Mouse (Mus musculus) heart, postnatal 25 days (tissue): ENCODE measurements around the gene Caly. TPM values are rescaled to one million over a fixed set of nuclear protein-coding genes. Genes with fewer than 3 reads are reported as not detected.

Source experiments
- DNase-seq: peaks from one replicate; pipeline ENCODE4 v3.0.0; 2022; ENCODE audit warnings: low spot score
- intact Hi-C: fragments of 180-260 bp; cut with DNase I; formaldehyde crosslinking; loops from one replicate; pipeline ENCODE4 v1.15.1; 2025
- total RNA-seq, 2 experiments: library from RNA; stranded (reverse); gene quantifications; 2 replicates each; pipeline ENCODE4 v1.2.3; 2021

Caly gene
- total RNA-seq, 2 experiments from 2014 or later, result not detected

DNA sequence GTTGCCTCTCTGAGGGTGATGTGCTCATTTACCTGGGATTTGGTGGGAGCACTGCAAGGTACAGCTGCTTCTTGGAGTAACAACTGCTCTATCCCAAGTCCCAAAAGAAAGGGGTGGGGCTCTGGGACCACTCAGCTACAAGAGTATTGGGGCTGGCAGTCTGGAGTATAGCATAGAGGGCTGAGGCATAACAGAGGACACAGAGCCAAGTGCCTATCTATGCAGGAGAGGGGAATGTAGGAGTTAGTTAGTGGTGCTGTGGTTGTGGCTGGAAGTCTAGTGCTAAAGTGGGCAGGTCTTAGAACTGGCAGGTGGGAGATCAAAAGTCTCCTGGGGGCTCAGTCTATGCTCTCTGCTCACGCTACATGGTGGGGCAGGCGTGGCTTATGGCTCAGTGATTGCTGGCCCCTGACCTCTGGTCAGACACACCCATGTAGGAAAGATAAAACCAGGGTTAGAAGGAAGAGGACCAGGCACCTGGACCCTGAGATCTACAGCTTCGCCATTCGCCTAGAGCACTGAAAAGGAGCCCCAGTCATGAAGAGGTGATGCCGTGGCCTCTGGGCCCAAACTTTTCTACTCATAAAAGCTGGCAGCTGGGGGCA is 10.7 kb upstream of the Caly start, which contains the start of gene Prap1:
TSS of gene Prap1 (plus strand) at position 472 of the 605 bp plus-strand sequence.
- no peak for DNase-seq
- intact Hi-C loops, result no loop called here

DNA sequence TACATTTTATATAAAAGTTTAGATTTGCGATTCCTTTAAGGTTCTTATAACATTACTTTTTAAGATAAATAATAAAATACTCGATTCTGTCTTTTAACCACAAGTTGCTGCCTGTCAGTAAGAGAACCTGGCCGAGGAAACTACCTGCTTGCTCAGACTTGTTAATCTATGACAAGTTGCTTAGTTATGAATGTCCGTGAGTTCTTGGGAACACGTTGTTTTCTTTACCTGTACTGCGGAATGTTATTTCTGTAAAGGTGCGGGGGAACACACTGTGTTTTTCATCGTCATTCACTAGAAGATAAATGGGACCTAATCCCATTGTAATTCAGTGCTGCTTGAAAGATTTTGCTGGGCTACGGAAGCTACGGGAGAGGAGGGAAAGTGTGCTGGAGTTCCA is 8.3 kb upstream of the Caly start:
- intact Hi-C loops, result no loop called here
- DNase-seq, result no peak

DNA sequence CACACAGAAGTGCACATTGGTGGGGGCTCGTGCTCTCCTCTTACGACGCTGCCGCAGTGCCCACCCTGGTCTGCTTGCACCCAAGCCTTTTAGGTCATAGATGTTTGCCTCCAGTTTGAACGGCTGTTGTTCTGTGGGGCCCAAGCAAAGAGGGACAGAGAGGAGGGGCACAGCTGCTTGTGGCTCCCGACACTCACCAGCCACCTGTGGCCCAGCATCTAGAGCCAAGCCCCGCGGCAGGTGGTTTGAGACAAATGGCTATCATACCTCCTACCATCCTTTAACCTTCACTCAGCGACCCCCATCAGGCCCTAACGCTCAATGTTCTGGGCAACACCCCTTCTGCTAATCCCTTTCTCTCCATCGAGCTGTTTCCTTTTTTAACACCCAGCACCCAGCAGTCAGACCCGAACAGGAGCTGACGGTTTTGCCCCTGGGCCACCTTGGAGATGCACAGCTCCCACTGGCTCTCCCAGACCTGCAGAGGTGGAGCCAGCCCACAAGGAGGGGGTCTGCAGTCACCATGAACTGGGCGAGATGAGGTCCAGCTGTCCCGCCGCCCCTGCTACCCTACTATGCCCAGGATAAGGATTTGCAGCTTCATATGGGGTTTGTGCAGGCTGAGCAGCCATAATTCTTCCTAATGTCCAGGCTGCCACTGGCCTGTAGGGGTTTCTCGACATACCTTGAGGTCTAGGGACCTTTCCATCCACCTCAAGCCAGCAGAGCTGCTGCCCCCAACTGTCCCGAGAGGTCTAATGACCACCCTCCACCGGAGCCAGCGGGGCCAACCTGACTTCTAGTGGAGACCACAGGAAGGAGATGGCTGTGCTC is 723 bp downstream of the Caly start:
- DNase-seq, result no peak
- intact Hi-C loops, result no loop called here

DNA sequence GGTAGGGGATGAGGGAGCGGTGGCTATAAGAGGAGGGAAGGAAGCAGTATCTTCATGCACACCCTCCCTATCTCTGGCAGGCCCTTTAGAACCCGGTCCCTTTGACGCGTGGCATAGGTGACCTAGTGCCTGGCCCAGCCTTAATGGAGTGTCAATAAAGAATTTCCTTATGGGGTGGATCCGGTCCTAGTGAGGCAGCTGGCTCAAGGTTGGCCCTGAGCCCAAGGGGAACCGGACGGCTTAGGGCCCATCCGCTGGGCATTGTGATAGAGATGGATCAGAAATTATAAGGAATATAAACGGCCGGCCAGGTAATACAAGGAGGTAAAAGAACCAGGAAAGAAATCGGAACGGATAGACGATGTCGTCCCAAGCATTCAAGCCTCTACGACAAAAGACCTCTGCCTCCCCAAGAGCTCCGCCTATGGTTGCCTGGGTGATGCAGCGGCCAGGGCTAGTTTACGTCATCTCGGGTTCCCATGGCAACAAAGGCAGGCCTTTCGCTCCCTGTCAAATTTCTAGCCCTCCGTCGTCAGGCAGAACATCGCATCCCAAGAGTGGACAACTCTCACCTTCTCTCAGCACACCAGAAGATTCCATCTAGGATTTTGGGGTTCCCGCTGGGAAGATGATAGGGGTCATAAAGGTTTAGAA is 1.7 kb downstream of the Caly start:
- intact Hi-C loops, result no loop called here
- DNase-seq, result peak; percentile 29

DNA sequence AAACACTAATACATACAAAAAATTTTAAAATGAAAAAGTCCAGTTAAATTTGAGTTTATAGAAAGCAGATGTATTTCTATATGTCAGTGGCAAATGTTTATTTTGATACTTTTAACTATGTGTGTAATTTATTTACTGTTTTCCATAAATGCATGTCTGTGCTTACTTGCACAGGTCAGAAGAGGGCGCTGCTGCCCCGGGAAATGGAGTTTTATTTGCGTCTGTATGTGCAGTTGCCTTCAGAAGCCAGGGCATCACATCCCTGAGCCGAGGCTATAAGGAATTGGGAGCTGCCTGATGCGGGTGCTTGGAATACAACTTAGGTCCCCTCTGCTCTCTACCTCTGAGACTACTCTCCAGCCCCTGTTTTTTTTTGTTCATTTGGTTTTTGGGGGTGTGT is 3.6 kb downstream of the Caly start:
- DNase-seq, result no peak
- intact Hi-C loops, result loop anchor here (1.0 to 10.0 kb wide), 2 partner anchors 63 to 756 kb away; partner anchors contain the start of gene Urah

DNA sequence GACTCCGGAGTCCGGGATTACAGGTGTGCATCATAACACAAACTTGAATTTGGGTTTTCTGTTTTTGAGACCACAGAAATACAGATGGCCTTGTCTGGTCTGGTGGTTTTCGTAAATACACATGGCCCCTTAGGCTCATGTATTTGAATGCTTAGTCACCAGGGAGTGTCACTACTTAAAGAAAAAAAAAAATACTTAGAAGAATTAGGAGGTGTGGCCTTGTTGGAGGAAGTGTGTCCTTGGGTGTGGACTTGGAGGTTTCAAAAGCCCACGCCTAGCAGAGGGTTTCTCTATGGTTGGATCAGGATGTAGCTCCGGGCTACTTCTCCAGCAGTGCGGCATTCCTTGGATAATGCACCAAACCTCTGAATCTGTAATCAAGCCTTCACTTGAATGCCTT is 4.7 kb downstream of the Caly start:
- intact Hi-C loops, result loop anchor here (1.0 to 10.0 kb wide), 2 partner anchors 64 to 757 kb away; partner anchors contain the start of gene Urah
- no peak for DNase-seq

DNA sequence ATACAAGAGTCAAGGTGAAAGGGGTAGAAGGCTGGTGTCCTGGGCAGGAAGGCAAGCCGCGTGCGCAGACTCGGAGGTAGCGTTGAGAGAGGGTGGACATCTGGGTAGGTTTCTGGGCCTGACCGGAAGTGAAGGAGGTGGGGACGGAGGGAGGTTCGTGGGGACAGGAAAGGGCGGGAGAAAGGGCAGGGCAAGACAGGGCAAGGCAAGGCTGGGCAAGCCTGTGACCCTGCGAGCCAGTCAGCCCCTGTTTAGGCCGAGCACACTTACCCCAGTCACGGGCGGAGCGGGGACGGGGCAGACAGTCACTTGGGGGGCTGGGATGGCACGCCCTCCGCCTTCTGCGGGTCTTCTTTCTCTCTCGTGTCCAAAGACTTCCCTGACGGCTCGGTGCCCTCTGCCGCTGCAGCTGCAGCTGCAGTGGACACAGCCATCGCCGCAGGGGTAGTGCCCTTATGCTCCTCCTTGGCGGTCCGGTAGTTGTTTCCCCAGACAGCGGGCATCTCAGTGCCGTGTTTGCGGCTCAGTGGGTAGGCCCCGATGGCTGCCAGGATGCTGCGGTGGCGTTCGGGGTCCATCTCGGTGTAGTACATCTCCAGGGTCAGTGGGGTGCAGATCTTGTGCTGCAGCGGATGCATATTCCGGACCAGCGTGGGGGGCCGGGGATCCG is 12.2 kb downstream of the Caly start:
- no peak for DNase-seq
- intact Hi-C loops, result loop anchor here (10.0 kb wide), 1 partner anchor 765 kb away; the partner anchor contains the start of gene Urah

DNA sequence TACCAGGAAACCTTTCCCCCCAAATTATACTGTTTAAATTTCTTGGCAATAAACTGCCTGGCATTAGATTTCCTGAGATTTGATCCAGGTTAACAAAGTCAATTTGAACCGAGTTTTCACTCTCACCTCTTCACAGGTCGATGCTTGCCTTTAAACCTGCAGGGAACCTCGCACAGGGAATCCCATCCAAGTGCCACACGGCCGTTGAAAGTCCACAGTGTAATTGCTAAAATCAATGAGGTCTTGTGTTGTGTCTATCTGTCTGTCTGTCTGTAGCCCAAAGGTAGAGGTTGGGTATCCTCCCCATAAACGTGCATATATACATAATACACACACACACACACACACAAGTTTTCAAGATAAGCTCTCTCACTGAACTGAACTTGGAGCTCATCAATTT is 15.0 kb downstream of the Caly start:
- DNase-seq, result no peak
- intact Hi-C loops, result no loop called here

DNA sequence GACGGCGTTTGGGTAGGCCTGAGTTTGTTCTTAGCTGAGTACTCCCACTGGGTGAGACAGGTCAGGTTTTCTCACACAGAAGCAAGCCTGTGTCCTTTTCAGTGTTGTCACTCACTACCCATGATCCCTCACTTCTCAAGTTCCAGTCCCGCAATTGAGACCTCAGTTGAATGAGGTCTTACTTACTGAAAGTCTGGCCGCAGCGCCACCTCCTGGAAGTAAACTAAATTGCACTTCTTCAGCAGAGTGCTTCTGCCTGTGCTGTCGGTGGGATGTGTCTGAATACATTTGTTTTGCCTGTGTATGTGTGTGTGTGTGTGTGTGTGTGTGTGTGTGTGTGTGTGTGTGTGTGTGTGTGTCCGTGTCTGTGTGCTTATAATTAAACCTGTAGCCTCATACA is 19.3 kb downstream of the Caly start:
- DNase-seq, result no peak
- intact Hi-C loops, result loop anchor here (2.0 kb wide), 2 partner anchors 94 to 158 kb away; no protein-coding TSS in a partner anchor

DNA sequence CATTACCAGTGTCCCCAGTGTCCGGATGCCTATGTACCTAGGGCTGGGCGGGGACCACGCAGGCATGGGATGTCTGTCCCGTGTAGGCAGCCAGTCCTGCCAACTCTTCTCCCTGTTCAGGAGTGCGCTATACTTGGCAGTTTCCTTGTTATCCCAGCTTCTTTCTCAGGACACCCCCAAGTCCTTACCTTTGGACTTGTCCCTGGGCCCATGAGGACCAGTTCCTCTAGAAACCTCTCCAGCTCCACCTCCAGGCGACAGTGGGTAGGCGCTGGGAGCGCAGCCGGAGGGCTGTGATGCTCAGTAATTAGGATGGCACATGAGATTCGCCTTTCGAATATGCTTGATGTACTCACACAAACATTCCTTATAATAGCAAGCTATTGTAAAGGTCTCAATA is 20.0 kb downstream of the Caly start:
- no peak for DNase-seq

DNA sequence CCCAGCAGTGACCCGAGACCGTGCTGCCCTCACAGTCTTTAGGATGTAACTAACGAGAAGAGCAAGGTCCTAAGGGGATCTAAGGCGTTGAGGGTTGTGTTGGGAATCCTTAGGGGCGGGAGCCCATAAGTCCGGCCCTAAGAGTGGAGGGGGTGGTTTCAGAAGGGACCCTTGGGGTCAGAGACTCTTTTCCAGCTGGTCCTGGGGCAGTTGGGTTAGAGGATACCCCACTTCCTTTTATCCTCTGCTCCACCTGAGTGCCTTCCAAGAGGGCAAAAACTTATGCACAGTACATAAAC is 20.6 kb downstream of the Caly start:
- intact Hi-C loops, result loop anchor here (2.0 kb wide), 2 partner anchors 93 to 157 kb away; no protein-coding TSS in a partner anchor
- no peak for DNase-seq

More for the DNA sequence above, 20.0 kb downstream of the Caly start:
- intact Hi-C loops, result loop anchor here (2.0 kb wide), 2 partner anchors 94 to 158 kb away; no protein-coding TSS in a partner anchor

DNA sequence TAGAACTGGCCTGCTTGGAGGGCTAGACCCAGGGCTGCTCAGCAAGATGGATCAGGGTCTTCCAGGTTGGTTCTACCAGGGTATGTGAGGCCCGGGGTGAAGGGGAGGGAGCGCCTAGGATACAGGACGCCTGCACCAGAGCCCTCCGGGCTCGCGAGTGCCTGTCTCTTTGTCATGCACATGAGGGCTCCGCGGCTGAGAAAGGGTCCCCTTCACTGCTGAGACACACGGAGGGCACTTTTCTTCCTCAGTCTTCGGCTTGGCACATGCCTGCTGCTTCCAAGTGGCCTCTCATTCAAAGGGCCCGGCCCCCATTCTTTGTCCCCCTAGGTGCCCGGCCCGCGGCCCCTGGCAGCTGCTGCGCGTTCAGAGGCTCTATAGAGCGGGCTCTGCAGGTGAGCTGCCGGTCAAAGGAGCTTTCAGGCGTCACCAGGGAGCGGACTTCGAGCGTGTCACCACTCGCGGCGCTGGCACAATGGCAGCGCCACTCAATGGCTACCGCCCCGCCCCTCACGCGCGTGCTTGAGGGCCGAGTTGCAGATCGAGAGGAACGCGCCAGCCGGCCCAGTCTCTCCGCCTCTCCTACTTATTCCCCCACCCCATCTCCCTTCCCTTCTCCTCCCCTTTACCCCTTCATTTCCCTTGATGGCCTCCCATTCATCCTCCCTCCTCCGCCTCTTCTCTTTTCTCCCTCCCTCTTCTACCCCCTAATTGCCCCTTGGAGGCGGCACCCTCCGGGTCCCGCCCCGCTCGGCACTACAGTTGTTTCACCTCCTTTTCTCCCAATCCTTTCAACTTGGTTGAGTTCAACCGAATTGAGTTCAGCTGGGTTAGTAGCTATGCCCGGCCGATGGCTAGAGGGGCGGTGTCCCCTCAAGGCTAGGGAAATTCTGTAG is 21.2 kb downstream of the Caly start:
- intact Hi-C loops, result no loop called here
- DNase-seq, result no peak

DNA sequence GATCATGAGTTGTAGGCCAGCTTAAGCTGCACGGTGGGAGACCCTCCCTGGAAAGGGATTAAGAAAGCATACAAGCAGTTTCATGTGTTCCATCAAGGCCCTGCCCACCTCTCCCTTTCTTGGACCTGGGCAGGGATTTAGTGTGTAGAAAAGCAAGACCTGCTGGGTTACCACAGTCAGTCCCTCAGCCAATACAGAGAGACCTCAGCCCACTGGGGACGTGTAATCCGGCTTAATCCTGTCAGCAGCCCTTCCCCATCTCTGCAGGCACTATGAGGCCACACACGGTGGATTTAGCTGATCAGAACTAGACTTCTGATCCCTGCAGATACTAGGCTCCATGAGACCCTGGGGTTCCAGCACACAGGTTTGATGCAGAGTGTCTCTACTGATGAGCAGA is 22.7 kb downstream of the Caly start:
- intact Hi-C loops, result no loop called here
- DNase-seq, result no peak

DNA sequence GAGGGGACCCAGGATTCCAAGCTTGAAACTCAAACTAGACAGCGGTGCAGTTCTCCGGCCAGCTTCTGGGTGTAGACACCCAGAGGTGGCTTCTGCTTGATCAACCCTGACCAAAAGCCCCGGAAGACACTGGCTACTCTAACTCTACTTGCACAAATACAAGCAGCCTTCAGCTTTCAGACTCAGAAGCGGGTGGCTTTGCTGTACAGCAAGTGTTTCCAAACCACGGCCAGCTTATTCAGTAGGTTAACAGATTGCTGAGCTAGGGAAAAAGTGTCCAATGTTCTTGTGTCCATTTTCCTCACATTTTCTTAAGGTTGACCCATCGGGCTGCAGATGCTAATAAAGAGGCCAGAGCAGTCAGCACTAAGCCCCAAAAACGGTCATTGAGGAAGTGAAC is 23.8 kb downstream of the Caly start:
- DNase-seq, result no peak
- intact Hi-C loops, result no loop called here

DNA sequence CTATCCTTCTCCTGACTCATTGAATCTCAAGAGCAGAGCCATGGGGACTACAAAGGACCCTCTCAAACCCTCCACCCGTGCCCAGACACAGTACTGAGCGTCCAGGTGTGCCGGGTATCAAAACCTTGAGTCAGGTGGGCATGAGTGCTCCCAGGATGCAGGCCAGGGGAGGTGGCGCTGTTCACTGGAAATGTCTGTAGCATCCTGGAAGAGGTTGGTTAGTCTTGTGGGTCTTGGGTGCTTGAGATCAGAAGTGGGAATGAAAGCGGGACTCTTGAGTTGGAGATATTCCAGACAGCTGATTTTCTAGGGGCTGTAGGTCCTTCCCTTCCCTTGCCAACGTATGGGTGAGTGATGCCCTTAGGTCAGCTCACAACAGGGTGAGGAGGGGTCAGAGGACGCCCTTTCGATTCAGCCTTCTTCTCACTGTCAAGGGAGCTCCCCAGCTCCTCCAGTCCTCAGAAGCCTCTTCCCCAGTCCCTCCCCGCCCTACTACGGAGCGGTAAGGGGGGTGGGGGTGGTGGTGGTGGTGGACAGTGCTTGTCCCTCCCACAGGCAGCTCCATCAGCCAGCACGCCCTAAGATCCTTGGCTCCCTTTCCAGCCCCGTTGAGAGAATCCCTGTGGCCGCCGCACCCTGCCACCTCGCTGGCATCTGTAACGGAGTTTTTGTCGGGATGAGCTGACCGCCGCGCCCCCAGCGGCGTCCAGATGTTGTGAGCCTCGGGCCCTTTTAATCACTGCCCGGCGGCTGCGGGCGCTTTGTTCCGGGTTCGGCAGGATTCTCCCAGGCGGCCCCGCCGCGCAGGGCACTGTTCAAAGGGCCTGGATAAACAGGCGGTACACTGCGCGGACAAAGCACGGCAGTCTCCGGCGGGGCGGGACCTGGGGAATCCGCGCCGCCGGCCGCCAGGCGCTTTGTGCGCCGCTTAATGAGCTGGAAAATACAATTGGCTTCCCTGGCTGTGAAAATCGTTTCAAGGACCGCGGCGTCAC is 24.6 kb downstream of the Caly start:
- DNase-seq, result no peak
- intact Hi-C loops, result no loop called here

DNA sequence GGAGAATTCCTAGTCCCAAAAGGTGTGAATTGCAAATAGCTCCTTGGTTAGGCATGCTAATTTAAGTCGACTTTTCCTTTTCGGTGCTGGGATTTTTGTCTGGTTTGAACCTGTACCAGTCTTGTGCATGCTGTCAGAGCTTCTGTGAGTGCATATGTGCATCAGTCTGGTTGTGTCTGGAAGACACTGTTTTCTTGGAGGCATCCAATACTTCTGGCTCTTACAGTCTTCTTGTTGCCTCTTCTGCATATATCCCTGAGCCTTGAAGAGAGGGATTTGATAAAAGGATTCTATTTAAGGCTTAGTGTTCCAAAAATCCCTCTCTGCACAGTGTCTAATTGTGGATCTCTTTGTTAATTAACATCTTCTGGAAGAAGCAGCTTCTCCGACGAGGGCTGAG is 28.2 kb downstream of the Caly start:
- intact Hi-C loops, result no loop called here

DNA sequence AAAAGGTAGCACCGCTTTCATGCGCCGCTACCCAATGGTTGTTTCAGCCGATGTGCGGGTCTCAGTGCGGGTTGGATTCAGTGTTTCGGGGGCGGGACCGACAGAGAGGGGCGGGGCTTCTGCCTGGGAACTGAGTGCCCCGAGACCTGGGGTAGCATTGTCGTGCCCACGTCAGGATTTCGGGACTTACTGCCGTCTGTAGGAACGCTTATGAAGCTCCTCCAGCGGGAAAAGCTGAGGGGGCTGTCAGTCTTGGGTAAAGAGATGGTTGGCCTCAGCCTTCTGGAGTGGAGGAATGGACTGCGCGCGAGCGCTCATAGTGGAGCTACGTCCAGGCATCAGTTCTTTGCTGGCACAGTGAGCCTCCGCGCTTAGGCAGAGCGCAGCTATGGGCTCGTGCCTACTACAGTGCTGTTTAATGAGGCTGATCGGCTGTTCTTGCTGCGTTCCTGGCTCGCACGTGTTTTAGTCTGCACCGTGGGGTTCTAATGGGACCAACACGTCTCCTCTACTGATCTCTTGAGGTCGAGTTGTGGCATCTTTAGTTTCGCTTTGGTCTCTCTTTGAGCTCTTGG is 33.1 kb downstream of the Caly start:
- intact Hi-C loops, result no loop called here
- DNase-seq, result no peak

More for the DNA sequence above, 28.2 kb downstream of the Caly start:
- no peak for DNase-seq
